Mouse (Mus musculus) right cerebral cortex, adult 2 months (tissue): ENCODE results near the gene Nr4a1.
A peak's percentile ranks its signal among the peaks of the same experiment; 100 is the strongest.

Experiments used
- DNase-seq, 2 experiments: peaks; one replicate each; pipeline ENCODE4 v3.0.0; 2021 to 2022; ENCODE audit warnings: low spot score in 2 of 2

Nr4a1 gene

GRCm38 (mm10) chr15:101315832-101316231, 61.8 kb downstream of the Nr4a1 start:
- peak; percentile 94 to 96 for DNase-seq

GRCm38 (mm10) chr15:101316279-101316912, 62.3 kb downstream of the Nr4a1 start:
- no peak for DNase-seq

- DNase-seq: no peak
These were observed 63.1 kb downstream of the Nr4a1 start for GRCm38 (mm10) chr15:101316913-101317813.

GRCm38 (mm10) chr15:101317814-101318500, 63.9 kb downstream of the Nr4a1 start:
- DNase-seq: no peak

- DNase-seq: no peak
These were observed 65.1 kb downstream of the Nr4a1 start for GRCm38 (mm10) chr15:101318889-101319765.

DNA sequence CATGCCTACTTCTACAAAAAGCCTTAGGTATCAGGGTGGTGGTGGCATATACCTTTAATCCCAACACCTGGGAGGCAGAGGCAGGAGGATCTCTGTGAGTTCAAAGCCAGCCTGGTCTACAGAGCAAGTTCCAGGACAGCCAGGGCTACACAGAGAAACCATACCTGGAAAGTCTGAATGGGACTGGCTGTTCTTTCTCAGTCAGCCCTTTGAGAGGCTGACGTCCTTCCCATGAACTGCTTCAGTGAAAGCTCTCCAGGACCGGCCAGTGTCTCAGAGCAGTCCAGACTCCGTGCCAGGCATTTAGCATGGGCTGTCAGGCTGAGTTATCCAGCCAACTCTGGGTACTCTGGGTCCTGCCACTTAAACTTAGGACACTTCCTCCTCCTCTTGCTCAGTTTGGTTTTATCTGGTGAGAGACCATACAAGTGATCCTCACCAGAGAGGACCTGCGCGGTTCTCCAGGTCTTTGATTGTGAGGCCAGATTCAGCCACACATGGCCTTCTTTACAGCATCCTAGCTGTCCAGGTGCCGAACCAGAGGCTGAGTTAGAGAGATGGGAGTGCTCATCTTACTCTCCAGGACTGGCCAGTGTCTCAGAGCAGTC, 66.0 kb downstream of the Nr4a1 start:
- DNase-seq: no peak

GRCm38 (mm10) chr15:101320618-101321041, 66.6 kb downstream of the Nr4a1 start:
- no peak for DNase-seq

DNA sequence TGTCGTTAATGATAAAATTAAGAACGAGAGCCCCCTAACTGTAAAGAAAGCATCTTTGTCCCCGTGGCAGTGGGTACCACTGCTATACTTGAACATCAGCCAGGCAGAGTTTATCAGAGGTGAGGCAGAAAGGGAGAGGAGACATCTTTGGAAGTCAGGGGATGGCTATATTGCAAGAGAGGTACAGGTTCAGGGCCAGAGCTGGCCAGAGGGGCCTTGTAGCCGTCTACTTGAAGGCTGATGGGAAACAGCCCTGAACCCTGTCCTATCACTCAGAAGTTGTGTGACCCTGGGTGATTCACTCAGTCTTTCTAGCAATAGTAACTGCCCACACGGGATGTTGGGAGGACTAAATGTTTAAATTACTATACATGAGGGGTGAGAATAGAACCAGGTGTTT, 67.1 kb downstream of the Nr4a1 start:
- DNase-seq: no peak

GRCm38 (mm10) chr15:101322106-101322505, 68.0 kb downstream of the Nr4a1 start:
- no peak for DNase-seq

DNA sequence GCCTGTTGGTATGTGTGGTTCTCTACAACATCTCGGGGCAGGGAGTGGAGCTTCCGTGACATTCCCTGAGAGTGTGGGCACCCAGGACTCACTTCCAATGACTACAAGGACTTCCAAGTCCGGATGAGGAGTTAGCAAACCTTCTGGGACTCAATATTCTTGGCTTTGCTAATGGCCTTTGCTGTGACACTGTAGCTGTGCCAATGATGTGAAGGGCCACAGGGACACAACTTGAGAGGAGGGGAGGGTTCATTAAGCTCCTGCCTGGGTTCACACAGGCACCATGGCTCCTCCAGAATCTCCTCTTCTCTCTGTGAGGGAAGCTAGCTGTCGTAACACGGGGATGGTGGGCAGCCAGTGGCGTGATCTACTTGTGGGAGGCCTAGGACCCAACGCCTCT, 68.6 kb downstream of the Nr4a1 start:
- no peak for DNase-seq

- no peak for DNase-seq
These were observed 69.4 kb downstream of the Nr4a1 start for GRCm38 (mm10) chr15:101323511-101323910.
